Mouse (Mus musculus): ENCODE results near the gene Rngtt. TPM values are rescaled to one million over a fixed set of nuclear protein-coding genes. Genes with fewer than 3 reads are reported as not detected.
"Not testable (repeated sequence)": the region's sequence is repeated elsewhere in the genome, so short reads cannot be mapped to it uniquely, and the experiment has no call there.

The Rngtt gene
- total RNA-seq, 1 experiment from 2014 or later = 44.5 TPM

- peak; percentile 92 to 96 for ATAC-seq (replicated peaks in 1 of 2; ENCODE audit: insufficient read depth in 1 of 2, low FRiP score in 2 of 2, low TSS enrichment in 1 of 2, low read depth in 1 of 2, poor library complexity in 2 of 2, severe bottlenecking in 2 of 2)
Observed at GRCm38 (mm10) chr4:33396222-33397176, 86.4 kb downstream of the Rngtt start.

- no peak for ATAC-seq (replicated peaks in 1 of 2; ENCODE audit: insufficient read depth in 1 of 2, low FRiP score in 2 of 2, low TSS enrichment in 1 of 2, low read depth in 1 of 2, poor library complexity in 2 of 2, severe bottlenecking in 2 of 2)
Observed at GRCm38 (mm10) chr4:33405723-33406293, 95.7 kb downstream of the Rngtt start.

GRCm38 (mm10) chr4:33413791-33414190, 103.7 kb downstream of the Rngtt start:
- ATAC-seq (replicated peaks in 1 of 2; ENCODE audit: insufficient read depth in 1 of 2, low FRiP score in 2 of 2, low TSS enrichment in 1 of 2, low read depth in 1 of 2, poor library complexity in 2 of 2, severe bottlenecking in 2 of 2) = no peak

- no peak for ATAC-seq (replicated peaks in 1 of 2; ENCODE audit: insufficient read depth in 1 of 2, low FRiP score in 2 of 2, low TSS enrichment in 1 of 2, low read depth in 1 of 2, poor library complexity in 2 of 2, severe bottlenecking in 2 of 2)
Observed at GRCm38 (mm10) chr4:33414781-33415180, 104.7 kb downstream of the Rngtt start.

GRCm38 (mm10) chr4:33417391-33417790, 107.3 kb downstream of the Rngtt start:
- ATAC-seq (replicated peaks in 1 of 2; ENCODE audit: insufficient read depth in 1 of 2, low FRiP score in 2 of 2, low TSS enrichment in 1 of 2, low read depth in 1 of 2, poor library complexity in 2 of 2, severe bottlenecking in 2 of 2) = no peak

- 0 out of 4 replicates have a peak, but pooled peaks of 1 of the 2 experiments have one; percentile 27 for ATAC-seq (replicated peaks in 1 of 2; ENCODE audit: insufficient read depth in 1 of 2, low FRiP score in 2 of 2, low TSS enrichment in 1 of 2, low read depth in 1 of 2, poor library complexity in 2 of 2, severe bottlenecking in 2 of 2)
Observed at GRCm38 (mm10) chr4:33419644-33420043, 109.5 kb downstream of the Rngtt start.

- ATAC-seq (replicated peaks in 1 of 2; ENCODE audit: insufficient read depth in 1 of 2, low FRiP score in 2 of 2, low TSS enrichment in 1 of 2, low read depth in 1 of 2, poor library complexity in 2 of 2, severe bottlenecking in 2 of 2) = no peak
Observed at GRCm38 (mm10) chr4:33428856-33429255, 118.7 kb downstream of the Rngtt start.

GRCm38 (mm10) chr4:33441864-33442263, 131.8 kb downstream of the Rngtt start:
- no peak for ATAC-seq (replicated peaks in 1 of 2; ENCODE audit: insufficient read depth in 1 of 2, low FRiP score in 2 of 2, low TSS enrichment in 1 of 2, low read depth in 1 of 2, poor library complexity in 2 of 2, severe bottlenecking in 2 of 2)

- ATAC-seq (replicated peaks in 1 of 2; ENCODE audit: insufficient read depth in 1 of 2, low FRiP score in 2 of 2, low TSS enrichment in 1 of 2, low read depth in 1 of 2, poor library complexity in 2 of 2, severe bottlenecking in 2 of 2) = no peak
Observed at GRCm38 (mm10) chr4:33446265-33446664, 136.2 kb downstream of the Rngtt start.

- no peak for ATAC-seq (replicated peaks in 1 of 2; ENCODE audit: insufficient read depth in 1 of 2, low FRiP score in 2 of 2, low TSS enrichment in 1 of 2, low read depth in 1 of 2, poor library complexity in 2 of 2, severe bottlenecking in 2 of 2)
Observed at GRCm38 (mm10) chr4:33446881-33447280, 136.8 kb downstream of the Rngtt start.

- not testable (repeated sequence) for ATAC-seq (replicated peaks in 1 of 2; ENCODE audit: insufficient read depth in 1 of 2, low FRiP score in 2 of 2, low TSS enrichment in 1 of 2, low read depth in 1 of 2, poor library complexity in 2 of 2, severe bottlenecking in 2 of 2)
Observed at GRCm38 (mm10) chr4:33450356-33450755, 140.2 kb downstream of the Rngtt start.

GRCm38 (mm10) chr4:33459851-33460250, 149.7 kb downstream of the Rngtt start:
- no peak for ATAC-seq (replicated peaks in 1 of 2; ENCODE audit: insufficient read depth in 1 of 2, low FRiP score in 2 of 2, low TSS enrichment in 1 of 2, low read depth in 1 of 2, poor library complexity in 2 of 2, severe bottlenecking in 2 of 2)

GRCm38 (mm10) chr4:33464432-33464831, 154.3 kb downstream of the Rngtt start:
- no peak for ATAC-seq (replicated peaks in 1 of 2; ENCODE audit: insufficient read depth in 1 of 2, low FRiP score in 2 of 2, low TSS enrichment in 1 of 2, low read depth in 1 of 2, poor library complexity in 2 of 2, severe bottlenecking in 2 of 2)

GRCm38 (mm10) chr4:33465871-33466270, 155.8 kb downstream of the Rngtt start:
- no peak for ATAC-seq (replicated peaks in 1 of 2; ENCODE audit: insufficient read depth in 1 of 2, low FRiP score in 2 of 2, low TSS enrichment in 1 of 2, low read depth in 1 of 2, poor library complexity in 2 of 2, severe bottlenecking in 2 of 2)

GRCm38 (mm10) chr4:33466970-33467399, 156.9 kb downstream of the Rngtt start:
- peak in 1 of 2 experiments; percentile 75; a peak in 1 of 4 replicates for ATAC-seq (replicated peaks in 1 of 2; ENCODE audit: insufficient read depth in 1 of 2, low FRiP score in 2 of 2, low TSS enrichment in 1 of 2, low read depth in 1 of 2, poor library complexity in 2 of 2, severe bottlenecking in 2 of 2)

GRCm38 (mm10) chr4:33467627-33468026, 157.5 kb downstream of the Rngtt start:
- no peak for ATAC-seq (replicated peaks in 1 of 2; ENCODE audit: insufficient read depth in 1 of 2, low FRiP score in 2 of 2, low TSS enrichment in 1 of 2, low read depth in 1 of 2, poor library complexity in 2 of 2, severe bottlenecking in 2 of 2)

GRCm38 (mm10) chr4:33468151-33468550, 158.0 kb downstream of the Rngtt start:
- ATAC-seq (replicated peaks in 1 of 2; ENCODE audit: insufficient read depth in 1 of 2, low FRiP score in 2 of 2, low TSS enrichment in 1 of 2, low read depth in 1 of 2, poor library complexity in 2 of 2, severe bottlenecking in 2 of 2) = no peak

GRCm38 (mm10) chr4:33470671-33471302, 160.7 kb downstream of the Rngtt start:
- no peak for ATAC-seq (replicated peaks in 1 of 2; ENCODE audit: insufficient read depth in 1 of 2, low FRiP score in 2 of 2, low TSS enrichment in 1 of 2, low read depth in 1 of 2, poor library complexity in 2 of 2, severe bottlenecking in 2 of 2)

Measured in hematopoietic stem cell, adult 5-6 weeks (primary cell).